Mouse (Mus musculus) layer of hippocampus, postnatal 10 days (tissue): ENCODE results near the gene Mrps36. TPM values are rescaled to one million over a fixed set of nuclear protein-coding genes. Genes with fewer than 3 reads are reported as not detected.
"Not testable (repeated sequence)": the region's sequence is repeated elsewhere in the genome, so short reads cannot be mapped to it uniquely, and the experiment has no call there.

Experiments
- DNase-seq, 2 experiments: peaks; one replicate each; pipeline ENCODE4 v3.0.0; 2021; ENCODE audit warnings: low spot score in 2 of 2
- total RNA-seq, 2 experiments: library from RNA; stranded (reverse); gene quantifications; 2 replicates each; pipeline ENCODE4 v1.2.3; 2021

The Mrps36 gene
- total RNA-seq, 2 experiments from 2014 or later = 59.0 to 60.2 TPM

GRCm38 (mm10) chr13:100742831-100743230 lies 1.6 kb downstream of the Mrps36 start:
- no peak for DNase-seq

DNA sequence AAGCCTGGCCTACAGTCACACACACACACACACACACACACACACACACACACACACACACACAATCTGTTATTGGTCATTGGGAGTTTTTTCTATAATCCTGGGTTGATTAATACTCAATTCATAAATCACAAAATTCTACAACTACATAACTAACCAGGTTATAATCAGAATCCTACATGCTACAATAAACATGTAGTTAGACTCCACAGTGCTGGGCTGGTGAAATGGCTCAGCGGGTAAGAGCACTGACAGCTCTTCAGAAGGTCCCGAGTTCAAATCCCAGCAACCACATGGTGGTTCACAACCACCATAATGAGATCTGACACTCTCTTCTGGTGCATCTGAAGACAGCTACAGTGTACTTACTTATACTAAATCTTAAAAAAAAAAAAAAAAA lies 11.7 kb downstream of the Mrps36 start:
- DNase-seq = no peak

GRCm38 (mm10) chr13:100731462-100732046 lies 12.9 kb downstream of the Mrps36 start:
- DNase-seq = not testable (repeated sequence)

- DNase-seq = peak; percentile 88 to 91
Measured at GRCm38 (mm10) chr13:100730861-100731176, 13.6 kb downstream of the Mrps36 start, which contains the start of gene Cdk7. Cdk7 (minus strand) TSS chr13:100730939.

DNA sequence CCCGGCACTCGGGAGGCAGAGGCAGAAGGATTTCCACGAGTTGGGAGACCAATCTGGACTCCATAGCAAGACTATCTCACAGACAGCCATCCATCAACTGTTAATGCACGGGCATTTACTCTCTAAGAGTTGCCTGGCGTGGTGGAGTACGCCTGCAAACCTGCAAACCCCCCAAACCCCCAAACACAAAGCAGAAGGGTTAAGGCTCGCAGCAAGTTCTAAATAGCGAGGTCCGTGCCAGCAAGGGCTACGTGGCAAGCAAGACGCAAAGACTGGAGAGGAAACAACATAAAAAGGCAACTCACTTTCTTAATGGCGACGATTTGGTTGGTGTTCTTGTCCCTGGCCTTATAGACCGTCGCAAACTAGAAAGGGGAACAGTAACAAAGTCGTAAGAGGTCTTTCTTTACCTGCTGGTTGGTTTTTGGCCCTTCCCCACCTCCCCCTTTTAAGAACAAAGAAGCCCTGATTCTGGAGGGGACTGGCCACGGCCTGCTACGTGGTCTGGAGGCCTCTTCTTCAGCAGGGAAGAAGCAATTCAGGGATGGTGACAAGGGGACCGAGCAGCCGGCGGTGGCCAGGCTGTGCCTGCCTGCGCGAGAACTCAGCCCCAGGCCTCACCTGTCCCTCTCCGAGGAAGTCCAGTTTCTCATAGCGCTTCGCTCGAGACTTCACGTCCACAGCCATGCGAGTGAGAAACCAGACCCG lies 14.2 kb downstream of the Mrps36 start:
- peak; percentile 26 to 28 for DNase-seq

DNA sequence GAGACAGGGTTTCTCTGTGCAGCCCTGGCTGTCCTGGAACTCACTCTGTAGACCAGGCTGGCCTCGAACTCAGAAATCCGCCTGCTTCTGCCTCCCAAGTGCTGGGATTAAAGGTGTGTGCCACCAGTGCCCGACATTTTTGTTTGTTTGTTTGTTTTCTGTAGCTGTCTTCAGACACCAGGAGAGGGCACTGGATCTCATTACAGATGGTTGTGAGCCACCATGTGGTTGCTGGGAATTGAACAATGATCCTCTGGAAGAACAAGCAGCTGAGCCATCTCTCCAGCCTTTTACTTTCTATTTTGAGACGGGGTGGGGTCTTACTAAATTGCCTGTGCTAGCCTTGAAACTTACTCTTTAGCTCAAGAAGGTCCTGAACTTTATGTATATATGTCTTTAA lies 15.9 kb downstream of the Mrps36 start:
- DNase-seq = not testable (repeated sequence)

DNA sequence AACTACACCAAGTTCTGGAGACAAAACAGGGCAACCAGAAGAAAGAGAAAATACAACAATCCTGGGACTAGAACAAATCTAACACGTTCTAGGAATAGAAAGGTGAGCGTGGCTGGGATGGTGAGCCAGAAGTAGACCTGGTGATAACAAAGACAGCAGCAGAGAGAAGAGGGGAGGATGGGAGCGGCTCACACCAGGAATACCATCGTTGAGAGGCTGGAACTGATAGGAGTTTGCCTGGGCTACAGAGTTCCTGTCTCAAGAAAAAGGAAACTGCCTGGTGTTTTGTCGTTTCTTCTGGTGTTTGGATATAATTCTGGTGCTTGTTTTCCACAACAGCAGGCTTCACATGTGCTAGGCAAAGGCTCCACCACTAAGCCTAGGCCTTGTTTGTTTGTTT lies 16.4 kb downstream of the Mrps36 start:
- DNase-seq = no peak

DNA sequence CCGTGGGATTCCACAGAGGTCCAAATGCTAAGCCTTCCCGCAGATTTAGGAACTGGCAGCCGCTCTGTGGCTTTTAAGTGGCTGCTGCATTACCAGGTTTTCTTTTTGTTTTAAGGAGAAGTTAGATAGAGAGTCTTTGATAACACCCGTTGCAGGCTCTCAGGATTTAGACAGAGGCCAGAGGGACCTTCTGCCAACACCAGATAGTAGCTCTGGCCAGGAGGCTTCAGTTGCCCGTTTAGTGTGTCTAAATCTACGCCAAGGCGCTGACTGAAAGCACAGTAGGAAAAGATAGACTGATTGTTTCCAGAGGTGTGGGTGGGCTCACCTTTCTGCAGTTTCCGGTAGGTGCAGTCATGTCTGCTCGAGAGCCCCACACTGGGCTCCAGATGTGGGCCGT lies 19.3 kb downstream of the Mrps36 start:
- DNase-seq = no peak

DNA sequence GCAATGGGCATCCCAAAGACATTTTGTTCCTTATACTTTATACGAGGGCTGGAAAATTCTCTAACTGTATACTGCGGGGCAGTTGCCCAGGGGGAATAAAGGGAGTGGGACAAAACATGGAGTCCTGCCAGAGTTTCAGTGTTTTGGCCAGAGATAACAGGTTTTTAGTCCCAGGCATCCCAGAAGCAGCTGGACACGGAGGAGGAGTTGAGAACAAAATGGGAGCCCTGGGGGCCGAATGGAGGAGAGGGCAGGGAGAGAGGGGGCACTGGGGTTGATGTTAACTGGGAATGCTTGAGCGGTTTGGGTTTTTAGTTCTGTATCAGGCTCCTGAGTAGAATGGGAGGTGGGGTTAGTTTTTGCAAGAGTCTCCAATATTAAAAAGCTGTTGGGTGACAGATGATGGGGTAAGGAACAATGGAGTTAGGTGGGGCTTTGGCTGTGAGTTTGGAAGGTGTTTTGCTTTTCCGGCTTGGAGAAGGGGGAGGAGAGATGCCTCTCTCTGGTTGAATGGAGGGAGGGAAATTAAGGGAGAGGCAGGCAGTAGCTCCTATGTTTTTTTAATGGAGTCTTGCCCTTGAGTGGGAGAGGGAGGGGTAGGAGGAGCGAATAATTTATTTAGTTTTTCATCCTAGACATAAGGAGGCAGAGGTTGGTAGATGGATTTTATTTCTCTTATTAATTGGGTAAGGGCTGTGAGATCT lies 20.3 kb downstream of the Mrps36 start:
- peak in 1 of 2 experiments; percentile 11 for DNase-seq

GRCm38 (mm10) chr13:100721656-100722055 lies 22.8 kb downstream of the Mrps36 start:
- DNase-seq = no peak

DNA sequence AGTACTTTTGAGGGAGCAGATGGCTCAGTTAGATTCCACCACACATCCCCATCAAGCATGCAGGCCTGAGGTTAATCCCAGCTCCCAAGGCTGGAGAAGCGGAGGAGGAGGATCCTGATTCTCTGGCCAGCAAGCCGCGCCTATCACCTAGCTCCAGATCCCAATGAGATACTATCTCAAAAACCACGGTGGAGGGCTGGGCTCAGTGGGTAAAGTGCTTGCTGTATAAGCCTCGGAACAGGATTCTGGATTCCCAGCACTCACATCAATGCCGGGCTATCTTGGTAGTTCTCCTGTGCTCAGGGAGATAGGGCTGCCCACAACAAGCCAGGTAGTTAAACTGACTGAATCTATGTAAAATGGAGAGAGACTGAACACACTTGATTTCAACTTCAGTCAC lies 29.0 kb downstream of the Mrps36 start:
- DNase-seq = no peak

- no peak for DNase-seq
Measured at GRCm38 (mm10) chr13:100706206-100706605, 38.3 kb downstream of the Mrps36 start.

GRCm38 (mm10) chr13:100703468-100703867 lies 41.0 kb downstream of the Mrps36 start:
- DNase-seq = no peak

GRCm38 (mm10) chr13:100698866-100699265 lies 45.6 kb downstream of the Mrps36 start:
- DNase-seq = no peak

GRCm38 (mm10) chr13:100697541-100697940 lies 46.9 kb downstream of the Mrps36 start:
- no peak for DNase-seq

DNA sequence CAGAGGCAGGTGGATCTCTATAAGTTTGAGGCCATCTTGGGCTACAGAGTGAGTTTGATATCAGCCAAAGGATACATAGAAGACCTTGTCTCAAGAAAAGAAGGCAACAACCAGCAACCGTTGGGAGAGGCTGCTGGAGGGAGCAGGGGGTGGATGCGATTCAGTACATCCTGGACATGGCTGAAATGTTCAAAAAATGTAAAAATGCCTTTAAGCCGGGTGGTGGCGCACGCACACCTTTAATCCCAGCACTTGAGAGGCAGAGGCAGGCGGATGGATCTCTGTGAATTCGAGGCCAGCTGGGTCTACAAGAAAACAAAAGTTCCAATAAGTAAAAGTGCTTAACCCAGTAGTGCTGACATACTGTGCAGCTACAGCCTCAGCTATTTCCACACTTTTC lies 56.9 kb downstream of the Mrps36 start:
- DNase-seq = no peak

Other genes starting within 250 kb of the Mrps36 start
- gene Ocln, start 191.9 kb downstream of the Mrps36 start, total RNA-seq = 10 to 100 TPM; 14.7 to 15.8 TPM
- gene Marveld2, start 127.7 kb downstream of the Mrps36 start, total RNA-seq = 1 to 10 TPM; 1.9 to 2.8 TPM
- gene Ak6, start 93.7 kb downstream of the Mrps36 start, total RNA-seq = 100 to 1,000 TPM in 1 of 2 experiments, 10 to 100 TPM in 1; 93.8 to 114 TPM
- gene Rad17, start 93.6 kb downstream of the Mrps36 start, total RNA-seq = 10 to 100 TPM; 13.6 to 13.9 TPM
- 10 to 100 TPM; 24.1 to 32.1 TPM for gene Taf9, start 93.1 kb downstream of the Mrps36 start, total RNA-seq
- gene Ccdc125, start 74.9 kb downstream of the Mrps36 start, total RNA-seq = 1 to 10 TPM in 1 of 2 experiments, under 1 TPM in 1; 0.54 to 1.2 TPM
- gene Cdk7, start 13.7 kb downstream of the Mrps36 start, total RNA-seq = 10 to 100 TPM; 33.7 to 34.7 TPM
- 1 to 10 TPM; 2.4 TPM for gene Cenph, start 31.2 kb upstream of the Mrps36 start, total RNA-seq
- gene Ccnb1, start 41.9 kb upstream of the Mrps36 start, total RNA-seq = 1 to 10 TPM; 5.2 to 7.0 TPM
- 10 to 100 TPM; 32.7 to 38.1 TPM for gene Slc30a5, start 88.8 kb upstream of the Mrps36 start, total RNA-seq